9 mouse cellular contexts compared by ENCODE assay signal in genomic region chr6:103511290-103511971, GRCm38 (mm10). TPM values are rescaled to one million over a fixed set of nuclear protein-coding genes. Genes with fewer than 3 reads are reported as not detected.
DNase-seq lines count a peak whose midpoint lies in the region; ATAC-seq and TF ChIP-seq lines count a peak whose summit lies in the region.
"Had no signal": no experiment of that assay in that cellular context is flagged by ENCODE, and none has a peak within 500 bp of the region (broad histone marks: within the 10 kb centered on the region; RNA-seq: fewer than 3 reads in every experiment).

No protein-coding gene starts in this region.

- no peak for TF ChIP-seq POLR2A in ES-Bruce4 (IDR thresholded peaks at IDR 0.05; ENCODE audit: insufficient read depth, low read length)

- H3K9me3 ChIP-seq in heart, postnatal 0 days (replicated peaks; ENCODE audit: control insufficient read depth, low read length), result no peaks in the 10 kb centered on the region
- no peaks in the 10 kb centered on the region for H3K9me3 ChIP-seq in ES-Bruce4 (replicated peaks; ENCODE audit: control insufficient read depth, insufficient read depth, low read length, poor library complexity, severe bottlenecking)
- H3K9me3 ChIP-seq in hindbrain, embryonic 16.5 days (ENCODE audit: control insufficient read depth, low read length), result no peaks in the 10 kb centered on the region

- H3K27me3 ChIP-seq in heart, postnatal 0 days (ENCODE audit: control insufficient read depth, insufficient read depth, low read length), result peaks cover 39% of the 10 kb centered on the region
- H3K27me3 ChIP-seq in ES-Bruce4 (ENCODE audit: control insufficient read depth, insufficient read depth, low read length, poor library complexity, severe bottlenecking), result peaks cover 2% of the 10 kb centered on the region
- no peaks in the 10 kb centered on the region for H3K27me3 ChIP-seq in hindbrain, embryonic 16.5 days (replicated peaks; ENCODE audit: control insufficient read depth, insufficient read depth, low read length)

- H3K9ac ChIP-seq in heart, postnatal 0 days (replicated peaks; ENCODE audit: low read depth, low read length), result no peak overlapping the region
- no peak overlapping the region for H3K9ac ChIP-seq in ES-Bruce4 (ENCODE audit: low read depth, poor library complexity, severe bottlenecking)
- H3K9ac ChIP-seq in hindbrain, embryonic 16.5 days (ENCODE audit: low read depth, low read length), result peak overlapping the region; percentile 88

- ATAC-seq in heart, postnatal 0 days (ENCODE audit: insufficient read depth, low read depth), result no peak
- 0 out of 2 replicates have a peak, but pooled peaks have one; percentile 4 for ATAC-seq in common myeloid progenitor, adult 5-6 weeks (replicated peaks; ENCODE audit: low read depth, poor library complexity, severe bottlenecking)
- peak; percentile 50 for ATAC-seq in hindbrain, embryonic 16.5 days

- no peaks in the 10 kb centered on the region for H3K36me3 ChIP-seq in heart, postnatal 0 days (replicated peaks; ENCODE audit: control insufficient read depth, insufficient read depth, low read length)
- H3K36me3 ChIP-seq in ES-Bruce4 (ENCODE audit: control insufficient read depth, insufficient read depth, low read length, poor library complexity, severe bottlenecking), result no peaks in the 10 kb centered on the region
- no peaks in the 10 kb centered on the region for H3K36me3 ChIP-seq in hindbrain, embryonic 16.5 days (ENCODE audit: control insufficient read depth, insufficient read depth, low read length)
- H3K36me3 ChIP-seq: G1E had no signal

- intact Hi-C loops in heart, postnatal 36 days (cut with DNase I), result no loop called here

- H3K4me3 ChIP-seq in heart, postnatal 0 days (ENCODE audit: low read depth, low read length), result peak overlapping the region; percentile 30
- peak overlapping the region; percentile 66 for H3K4me3 ChIP-seq in ES-Bruce4 (ENCODE audit: low read depth, low read length)
- peak overlapping the region; percentile 73 for H3K4me3 ChIP-seq in hindbrain, embryonic 16.5 days (ENCODE audit: low read length)

- no peak for TF ChIP-seq EP300 in heart, postnatal 0 days (IDR thresholded peaks at IDR 0.05; ENCODE audit: low read depth)
- TF ChIP-seq EP300 in ES-Bruce4 (IDR thresholded peaks at IDR 0.05; ENCODE audit: insufficient read depth, low read depth, low read length), result no peak

- H3K27ac ChIP-seq in heart, postnatal 0 days (ENCODE audit: low read depth), result no peak overlapping the region
- no peak overlapping the region for H3K27ac ChIP-seq in ES-Bruce4 (ENCODE audit: insufficient read depth, low read length)
- peak overlapping the region; percentile 98 for H3K27ac ChIP-seq in hindbrain, embryonic 16.5 days (ENCODE audit: low read depth, low read length)

- TF ChIP-seq CTCF in heart, postnatal 0 days (IDR thresholded peaks at IDR 0.05; ENCODE audit: low read depth), result no peak
- TF ChIP-seq CTCF in ES-Bruce4 (IDR thresholded peaks at IDR 0.05; ENCODE audit: low read depth, low read length), result no peak

- DNase-seq in heart, postnatal 0 days (ENCODE audit: low spot score), result no peak
- DNase-seq in heart, postnatal 36 days, result no peak
- peak; percentile 30 for DNase-seq in naive thymus-derived CD4-positive, alpha-beta T cell, adult 2 months (ENCODE audit: low read depth)
- DNase-seq in spleen, postnatal 4 days (ENCODE audit: low spot score in 2 of 2), result no peak
- no peak for DNase-seq in lung, postnatal 10 days

- peak overlapping the region; percentile 54 for H3K4me2 ChIP-seq in heart, postnatal 0 days (ENCODE audit: low read depth, low read length)
- peak overlapping the region; percentile 51 for H3K4me2 ChIP-seq in hindbrain, embryonic 16.5 days (ENCODE audit: low read length)

- H3K4me1 ChIP-seq in heart, postnatal 0 days (ENCODE audit: control insufficient read depth, insufficient read depth), result no peaks in the 10 kb centered on the region
- peaks cover 2% of the 10 kb centered on the region for H3K4me1 ChIP-seq in ES-Bruce4 (ENCODE audit: control insufficient read depth, insufficient read depth, low read length)
- peaks cover 10% of the 10 kb centered on the region for H3K4me1 ChIP-seq in hindbrain, embryonic 16.5 days (ENCODE audit: control insufficient read depth, insufficient read depth, low read depth, low read length)

- WGBS in heart, postnatal 0 days, result 9% methylated on average over 18 of the region's 18 CpGs
- 3% methylated on average over 18 of the region's 18 CpGs for WGBS in hindbrain, embryonic 16.5 days

RNA-seq across cellular contexts. Expression of gene Chl1, which starts 1.0 kb away (rescaled TPM):
- 1.2 and 3.2 TPM in 2 replicates for total RNA-seq in heart, postnatal 0 days (2014; rRNA removed; ENCODE audit: low replicate concordance)
- 0.12 TPM in 1 of 2 replicates, not detected in the other for polyA plus RNA-seq in heart, postnatal 0 days (2015; fragmentation: Nextera tagmentation; extraction: Ambion mirVana)
- total RNA-seq in heart, postnatal 36 days (2021), result 1 to 10 TPM; 1.0 to 1.5 TPM
- 0.29 TPM in 1 of 2 replicates, not detected in the other for polyA plus RNA-seq in ES-Bruce4 (2011; ENCODE audit: insufficient read depth, insufficient read length, low read depth, missing spikeins)
- not detected in 2 replicates for total RNA-seq in common myeloid progenitor, adult 5-6 weeks (2017)
- 143 and 157 TPM in 2 replicates for polyA plus RNA-seq in hindbrain, embryonic 16.5 days (2015; fragmentation: Nextera tagmentation; extraction: Ambion mirVana)
- polyA plus RNA-seq: G1E had no signal
